9 mouse cellular contexts compared by ENCODE assay signal in genomic region chr10:61517296-61518071, GRCm38 (mm10). TPM values are rescaled to one million over a fixed set of nuclear protein-coding genes. Genes with fewer than 3 reads are reported as not detected.
DNase-seq lines count a peak whose midpoint lies in the region; ATAC-seq and TF ChIP-seq lines count a peak whose summit lies in the region.
"Had no signal": no experiment of that assay in that cellular context is flagged by ENCODE, and none has a peak within 500 bp of the region (broad histone marks: within the 10 kb centered on the region; RNA-seq: fewer than 3 reads in every experiment).

No protein-coding gene starts in this region.

- peak overlapping the region; percentile 51 for H3K4me2 ChIP-seq in heart, embryonic 13.5 days
- H3K4me2 ChIP-seq in intestine, postnatal 0 days (replicated peaks; ENCODE audit: low read depth) = no peak overlapping the region
- H3K4me2 ChIP-seq: limb, embryonic 15.5 days had no signal

- WGBS in kidney, adult 2 months = 34% methylated on average over 12 of the region's 12 CpGs
- 18% methylated on average over 12 of the region's 12 CpGs for WGBS in heart, embryonic 13.5 days
- WGBS in intestine, postnatal 0 days = 50% methylated on average over 12 of the region's 12 CpGs

- H3K4me3 ChIP-seq in kidney, adult 2 months (ENCODE audit: insufficient read depth, low read depth, low read length) = no peak overlapping the region
- no peak overlapping the region for H3K4me3 ChIP-seq in heart, embryonic 13.5 days
- no peak overlapping the region for H3K4me3 ChIP-seq in intestine, postnatal 0 days (ENCODE audit: low read depth, low read length)
- H3K4me3 ChIP-seq: limb, embryonic 15.5 days had no signal

- no peaks in the 10 kb centered on the region for H3K4me1 ChIP-seq in kidney, adult 2 months (ENCODE audit: control insufficient read depth, insufficient read depth, low read length)
- peaks cover 19% of the 10 kb centered on the region for H3K4me1 ChIP-seq in heart, embryonic 13.5 days
- no peaks in the 10 kb centered on the region for H3K4me1 ChIP-seq in intestine, postnatal 0 days (replicated peaks; ENCODE audit: control insufficient read depth, insufficient read depth, low read length)

- no peaks in the 10 kb centered on the region for H3K36me3 ChIP-seq in kidney, adult 2 months (ENCODE audit: control insufficient read depth, insufficient read depth, low read length)
- H3K36me3 ChIP-seq in heart, embryonic 13.5 days = no peaks in the 10 kb centered on the region
- no peaks in the 10 kb centered on the region for H3K36me3 ChIP-seq in intestine, postnatal 0 days (ENCODE audit: control insufficient read depth, insufficient read depth)
- H3K36me3 ChIP-seq: limb, embryonic 15.5 days had no signal

- ATAC-seq in heart, embryonic 13.5 days (ENCODE audit: extremely low read depth, insufficient number of reproducible peaks, low FRiP score, low TSS enrichment) = no peak
- ATAC-seq in intestine, postnatal 0 days = no peak

- no peaks in the 10 kb centered on the region for H3K9me3 ChIP-seq in heart, embryonic 13.5 days
- no peaks in the 10 kb centered on the region for H3K9me3 ChIP-seq in intestine, postnatal 0 days (ENCODE audit: control insufficient read depth)
- H3K9me3 ChIP-seq: limb, embryonic 15.5 days had no signal

- H3K27ac ChIP-seq in kidney, adult 2 months (ENCODE audit: insufficient read depth, low read depth, low read length) = no peak overlapping the region
- H3K27ac ChIP-seq in heart, embryonic 13.5 days (replicated peaks) = peak overlapping the region; percentile 52
- H3K27ac ChIP-seq in intestine, postnatal 0 days (ENCODE audit: low read depth, low read length) = no peak overlapping the region
- H3K27ac ChIP-seq: limb, embryonic 15.5 days had no signal

- H3K9ac ChIP-seq in heart, embryonic 13.5 days = peak overlapping the region; percentile 8; the same call in 1 of the 2 replicates
- no peak overlapping the region for H3K9ac ChIP-seq in intestine, postnatal 0 days (ENCODE audit: low read depth, low read length)
- H3K9ac ChIP-seq: limb, embryonic 15.5 days had no signal

- TF ChIP-seq POLR2A in kidney, adult 2 months (IDR thresholded peaks at IDR 0.05; ENCODE audit: low read depth, low read length) = no peak
- TF ChIP-seq POLR2A in brain, embryonic 14.5 days (IDR thresholded peaks at IDR 0.05; ENCODE audit: borderline replicate concordance, extremely low read depth, insufficient read depth, insufficient read length, poor library complexity, severe bottlenecking) = no peak

- DNase-seq in kidney, postnatal 4 days = peak; percentile 50 to 57
- DNase-seq in kidney, adult 2 months = no peak
- peak; percentile 39 to 49 for DNase-seq in adrenal gland, postnatal 36 days
- peak; percentile 91 for DNase-seq in brain, embryonic 14.5 days (ENCODE audit: low read depth)
- DNase-seq in frontal cortex, adult 2 months (ENCODE audit: extremely low spot score in 1 of 2, low spot score in 1 of 2) = no peak
- DNase-seq: embryo, embryonic 11 days had no signal

- no peaks in the 10 kb centered on the region for H3K27me3 ChIP-seq in kidney, adult 2 months (replicated peaks; ENCODE audit: control insufficient read depth, insufficient read depth, low read length)
- H3K27me3 ChIP-seq in heart, embryonic 13.5 days (replicated peaks) = no peaks in the 10 kb centered on the region
- no peaks in the 10 kb centered on the region for H3K27me3 ChIP-seq in intestine, postnatal 0 days (replicated peaks; ENCODE audit: control insufficient read depth, insufficient read depth, low read length)
- H3K27me3 ChIP-seq: limb, embryonic 15.5 days had no signal

- no peak for TF ChIP-seq CTCF in kidney, adult 2 months (conservative IDR thresholded peaks at IDR 0.05; ENCODE audit: insufficient read depth, insufficient read length, low read depth, low read length)
- TF ChIP-seq CTCF in brain, embryonic 14.5 days (IDR thresholded peaks at IDR 0.05; ENCODE audit: borderline replicate concordance, extremely low read depth, insufficient read depth, insufficient read length) = no peak
- TF ChIP-seq CTCF in intestine, postnatal 0 days (IDR thresholded peaks at IDR 0.05; ENCODE audit: low read depth) = no peak

RNA-seq across cellular contexts. Expression of gene Lrrc20, which starts 41.9 kb away (rescaled TPM):
- polyA plus RNA-seq in kidney, adult 2 months (2012; rRNA removed) = 4.0 and 4.6 TPM in 2 replicates
- total RNA-seq in adrenal gland, postnatal 36 days (2021) = 10 to 100 TPM; 15.1 to 24.4 TPM
- 23.6 and 25.6 TPM in 2 replicates for polyA plus RNA-seq in brain, embryonic 14.5 days (2012; rRNA removed)
- polyA plus RNA-seq in heart, embryonic 13.5 days (2015; fragmentation: Nextera tagmentation; extraction: Ambion mirVana) = 12.1 and 13.2 TPM in 2 replicates
- polyA plus RNA-seq in frontal cortex, adult 2 months (2012; rRNA removed) = 20.3 and 22.3 TPM in 2 replicates
- polyA plus RNA-seq in intestine, postnatal 0 days (2015; fragmentation: Nextera tagmentation; extraction: Ambion mirVana) = 3.3 and 3.5 TPM in 2 replicates

Comparison
In these comparisons a context has a peak if more than half of its experiments do, and no peak if none do; other contexts are left out.
1. DNase-seq: peak in kidney, postnatal 4 days (2 of 2), adrenal gland, postnatal 36 days (2 of 2) and brain, embryonic 14.5 days (single experiment); none in kidney, adult 2 months (single experiment) and frontal cortex, adult 2 months (0 of 2).